Mouse (Mus musculus): Measurements from ENCODE around the gene Blvra.

- TF ChIP-seq CTCF (IDR thresholded peaks at IDR 0.05; ENCODE audit: insufficient read depth, low read depth, low read length) (no peak), POLR2A (IDR thresholded peaks at IDR 0.05; ENCODE audit: insufficient read depth, low read depth, low read length) (no peak)
These were observed 68.6 kb downstream of the Blvra start for GRCm38 (mm10) chr2:127139094-127139493.

Data from olfactory bulb, adult 2 months (tissue).